Mouse (Mus musculus): ENCODE results near the gene M1ap.

DNA sequence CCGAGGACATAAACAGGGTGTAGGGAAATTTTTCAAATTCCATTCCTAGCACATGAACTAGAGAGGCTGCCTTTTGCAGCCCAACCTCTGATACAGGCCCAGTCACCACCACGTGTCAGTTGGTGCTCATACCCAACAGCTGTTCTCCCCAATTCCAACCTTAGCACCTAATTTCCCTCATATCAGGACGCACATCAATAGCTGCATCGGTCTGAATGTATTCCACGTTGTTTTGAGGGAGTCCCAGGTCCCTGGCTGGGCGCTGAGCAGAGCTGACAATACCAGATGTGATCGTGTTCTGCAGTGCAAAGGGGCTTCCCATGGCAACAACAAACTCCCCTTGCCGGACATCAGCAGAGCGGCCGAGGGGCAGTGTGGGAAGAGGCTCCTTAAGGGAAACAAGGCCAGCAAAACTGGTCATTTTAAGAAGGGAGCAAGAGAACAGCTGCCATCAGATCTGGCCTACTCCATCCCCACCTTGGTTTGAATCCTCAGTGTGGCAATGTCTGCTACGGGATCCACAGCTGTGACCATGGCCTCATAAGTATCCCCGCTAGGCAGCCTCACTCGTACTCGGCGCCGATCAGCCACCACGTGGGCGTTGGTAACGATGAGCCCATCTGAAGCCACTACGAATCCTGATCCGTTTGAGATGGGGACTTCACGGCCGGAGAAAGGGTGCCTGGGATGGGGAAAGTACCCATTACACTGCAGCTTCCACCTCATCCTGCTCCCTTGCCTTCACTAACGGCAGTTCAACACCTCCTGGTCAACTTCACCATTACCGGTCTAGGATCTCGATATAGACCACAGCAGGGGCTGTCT lies 106.6 kb downstream of the M1ap start:
- TF ChIP-seq CTCF (IDR thresholded peaks at IDR 0.05; ENCODE audit: low read depth, low read length) (no peak), POLR2A (IDR thresholded peaks at IDR 0.05; ENCODE audit: extremely low read depth, insufficient read depth, low read length) (no peak)
